Mouse (Mus musculus) limb, embryonic 15.5 days (tissue): ENCODE measurements around the gene Capn5. TPM values are rescaled to one million over a fixed set of nuclear protein-coding genes. Genes with fewer than 3 reads are reported as not detected.

Source experiments
- ATAC-seq: fragments of 200-750 bp; cut with Nextera tagmentation; 2 replicates; pipeline ENCODE4 v1.8.0; 2017; ENCODE audit warnings: low read depth, moderate TSS enrichment; ENCODE audit not compliant: insufficient number of reproducible peaks, low FRiP score, low TSS enrichment
- H3K27ac ChIP-seq: fragments of 300-500 bp; sonication (generic); 2 replicates; pipeline ENCODE4 v1.5.1; 2015; ENCODE audit warnings: moderate library complexity, mild to moderate bottlenecking, inconsistent platforms
- H3K27me3 ChIP-seq: fragments of 300-500 bp; sonication (generic); 2 replicates; pipeline ENCODE4 v1.6.1; 2015; ENCODE audit warnings: inconsistent platforms
- H3K36me3 ChIP-seq: fragments of 300-500 bp; sonication (generic); 2 replicates; pipeline ENCODE4 v1.6.1; 2015; ENCODE audit warnings: inconsistent platforms
- H3K4me1 ChIP-seq: fragments of 300-500 bp; sonication (generic); 2 replicates; pipeline ENCODE4 v1.6.1; 2015; ENCODE audit warnings: inconsistent platforms
- H3K4me2 ChIP-seq: fragments of 300-500 bp; sonication (generic); 2 replicates; pipeline ENCODE4 v1.6.1; 2015; ENCODE audit warnings: mild to moderate bottlenecking, inconsistent platforms
- H3K4me3 ChIP-seq: fragments of 300-500 bp; sonication (generic); 2 replicates; pipeline ENCODE4 v1.5.1; 2015; ENCODE audit warnings: mild to moderate bottlenecking, inconsistent platforms
- H3K9ac ChIP-seq: fragments of 300-500 bp; sonication (generic); 2 replicates; pipeline ENCODE4 v1.6.1; 2015; ENCODE audit warnings: inconsistent platforms
- H3K9me3 ChIP-seq: fragments of 300-500 bp; sonication (generic); 2 replicates; pipeline ENCODE4 v1.6.1; 2016; ENCODE audit warnings: inconsistent platforms
- WGBS: fragments of 180-500 bp; shearing (Covaris S2); methylation state at CpG from one replicate; pipeline ENCODE4 v1.1.7; 2015; 5-methylcytosine and 5-hydroxymethylcytosine counted together
- polyA plus RNA-seq: library from polyadenylated mRNA; unstranded; fragments of >200 nt; fragmentation: Nextera tagmentation; extraction: Ambion mirVana; gene quantifications from 2 replicates; pipeline ENCODE4 v1.2.1, GENCODE M21; 2015

Capn5 gene
- polyA plus RNA-seq, 1 experiment from 2014 or later = 10.1 TPM

DNA sequence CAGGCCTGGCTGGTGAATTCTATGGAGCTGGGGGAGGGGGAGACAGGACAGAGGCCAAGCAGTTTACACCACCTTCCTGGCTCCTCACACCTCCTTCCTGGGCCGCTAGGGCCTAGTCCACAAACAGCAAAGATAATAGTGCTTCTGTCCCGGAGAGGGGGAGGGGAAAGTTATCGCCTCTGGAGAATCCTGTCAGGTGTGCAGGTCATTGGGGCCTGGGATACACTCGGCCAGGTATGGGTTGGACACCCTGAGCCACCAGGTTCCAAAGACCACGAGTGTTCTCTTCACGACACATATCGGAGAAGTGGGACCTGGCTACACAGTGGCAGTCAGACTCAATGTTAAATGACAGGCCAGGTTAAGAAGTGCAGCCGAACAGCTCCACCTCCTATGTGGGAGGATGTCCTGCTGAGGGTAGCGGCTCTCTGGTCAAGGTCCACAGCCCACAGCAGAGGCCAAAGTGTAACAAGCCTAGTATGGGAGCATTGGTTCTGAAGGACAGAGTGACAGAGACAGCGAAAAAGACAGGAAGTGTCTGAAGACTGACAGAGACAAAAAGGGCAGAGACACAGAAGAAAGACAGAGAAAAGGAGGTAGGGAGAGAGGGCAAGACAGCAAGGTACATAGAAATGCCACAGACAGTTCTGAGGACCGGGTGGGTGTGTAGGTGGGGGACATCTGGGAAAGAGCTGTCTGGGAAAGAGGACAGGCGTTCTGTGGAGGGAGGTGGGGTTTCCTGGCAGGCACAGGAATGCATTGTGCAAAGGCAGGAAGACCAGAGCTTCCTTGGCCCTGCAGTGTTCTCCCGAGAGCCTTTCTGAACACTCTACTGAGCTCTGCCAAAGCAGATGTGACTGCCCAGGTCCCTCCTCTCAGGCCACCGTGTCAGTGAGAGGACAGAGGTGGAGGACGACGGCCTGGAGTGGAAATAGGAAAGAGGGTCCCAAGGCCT, 73.3 kb downstream of the Capn5 start:
- Histone ChIP-seq H3K9me3 (no peaks in the 10 kb centered on the region), H3K27me3 (no peaks in the 10 kb centered on the region), H3K36me3 (no peaks in the 10 kb centered on the region), H3K4me1 (peaks cover 16% of the 10 kb centered on the region), H3K9ac (0 out of 2 replicates have a peak overlapping the region, but pooled peaks have one; percentile 0), H3K4me3 (no peak overlapping the region), H3K4me2 (no peak overlapping the region), H3K27ac (0 out of 2 replicates have a peak overlapping the region, but pooled peaks have one; percentile 33)
- ATAC-seq = no peak
- 71% methylated on average over 16 of the region's 16 CpGs for WGBS

DNA sequence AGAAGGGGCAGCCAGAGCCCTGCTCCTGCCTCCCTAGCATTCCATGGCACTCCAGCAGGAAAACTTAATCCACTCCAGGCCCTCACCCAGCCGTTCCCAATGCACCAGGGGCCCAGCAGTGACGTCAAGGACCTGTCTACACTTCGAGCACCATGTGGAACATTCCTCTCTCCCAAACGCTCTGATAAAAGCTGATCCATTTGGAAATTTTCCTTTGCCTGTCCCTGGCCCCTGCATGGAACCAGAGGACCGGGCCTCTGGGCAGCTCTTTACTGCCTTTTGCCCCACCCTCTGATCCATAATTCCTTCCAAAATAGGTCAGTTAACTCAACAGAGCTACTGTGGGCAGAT, 74.2 kb downstream of the Capn5 start:
- no peak overlapping the region for H3K9ac ChIP-seq
- WGBS = 55% methylated on average over 5 of the region's 5 CpGs
- H3K4me1 ChIP-seq = peaks cover 16% of the 10 kb centered on the region
- no peak overlapping the region for H3K4me2 ChIP-seq
- ATAC-seq = no peak
- no peaks in the 10 kb centered on the region for H3K9me3 ChIP-seq
- H3K36me3 ChIP-seq = no peaks in the 10 kb centered on the region
- no peaks in the 10 kb centered on the region for H3K27me3 ChIP-seq
- H3K27ac ChIP-seq = peak overlapping the region; percentile 33
- no peak overlapping the region for H3K4me3 ChIP-seq

- Histone ChIP-seq H3K36me3 (no peaks in the 10 kb centered on the region), H3K4me2 (peak overlapping the region; percentile 39), H3K27ac (peak overlapping the region; percentile 33), H3K4me1 (peaks cover 16% of the 10 kb centered on the region), H3K9me3 (no peaks in the 10 kb centered on the region), H3K9ac (no peak overlapping the region), H3K4me3 (peak overlapping the region; percentile 25), H3K27me3 (no peaks in the 10 kb centered on the region)
- no peak for ATAC-seq
- 18% methylated on average over 16 of the region's 26 CpGs for WGBS
These were observed 74.8 kb downstream of the Capn5 start for GRCm38 (mm10) chr7:98103002-98103941.

DNA sequence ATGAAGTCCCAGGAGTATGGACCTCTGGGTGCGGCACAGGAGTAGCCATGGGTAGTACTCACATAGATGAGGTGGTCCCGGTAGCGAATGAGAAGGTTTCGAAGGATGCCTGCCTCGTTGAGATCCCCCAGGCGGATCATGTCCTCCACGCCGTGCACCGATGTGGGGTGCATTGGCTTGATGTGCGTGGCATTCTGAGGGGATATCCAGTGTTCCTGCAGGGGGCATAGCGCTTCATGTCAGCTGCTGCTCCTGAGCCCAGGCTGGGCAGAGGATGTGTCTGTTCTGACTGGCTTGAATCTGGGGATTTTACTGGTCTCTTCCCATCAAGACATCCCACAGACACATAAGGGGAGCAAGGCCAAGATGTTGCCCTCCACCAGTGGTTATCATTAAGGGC, 75.6 kb downstream of the Capn5 start:
- no peak for ATAC-seq
- Histone ChIP-seq H3K4me3 (no peak overlapping the region), H3K27me3 (no peaks in the 10 kb centered on the region), H3K4me1 (peaks cover 16% of the 10 kb centered on the region), H3K9me3 (no peaks in the 10 kb centered on the region), H3K9ac (no peak overlapping the region), H3K36me3 (0 out of 2 replicates have a peak, but pooled peaks cover under 1% of the 10 kb centered on the region), H3K27ac (no peak overlapping the region; the same call in 1 of the 2 replicates), H3K4me2 (peak overlapping the region; percentile 39; the same call in 1 of the 2 replicates)
- WGBS = 94% methylated on average over 11 of the region's 11 CpGs

DNA sequence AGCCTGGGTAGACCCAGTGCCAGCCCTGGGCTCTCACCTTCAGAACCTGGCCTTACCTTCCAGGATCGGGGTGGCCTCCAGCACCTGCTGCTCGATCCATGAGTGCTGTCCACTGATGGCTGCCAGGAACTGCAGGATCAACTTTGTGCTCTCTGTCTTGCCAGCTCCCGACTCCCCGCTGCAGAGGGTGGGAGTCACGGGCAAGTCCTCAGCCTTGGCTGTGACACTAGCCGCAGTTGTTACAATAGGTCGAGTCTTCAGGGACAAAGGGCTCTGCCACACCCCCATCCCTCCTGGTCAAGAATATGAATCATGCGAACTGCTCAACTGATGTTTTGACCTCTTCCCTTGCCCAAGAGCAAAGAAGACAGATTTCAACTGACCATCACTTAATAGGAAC, 80.5 kb downstream of the Capn5 start:
- Histone ChIP-seq H3K36me3 (peaks cover 12% of the 10 kb centered on the region), H3K4me1 (peaks cover under 1% of the 10 kb centered on the region; the same call in 1 of the 2 replicates), H3K4me2 (no peak overlapping the region), H3K27ac (no peak overlapping the region), H3K9me3 (no peaks in the 10 kb centered on the region), H3K9ac (no peak overlapping the region), H3K4me3 (no peak overlapping the region), H3K27me3 (no peaks in the 10 kb centered on the region)
- ATAC-seq = no peak
- WGBS = 93% methylated on average over 8 of the region's 8 CpGs

- H3K4me3 ChIP-seq = no peak overlapping the region
- no peaks in the 10 kb centered on the region for H3K4me1 ChIP-seq
- H3K4me2 ChIP-seq = no peak overlapping the region
- WGBS = 94% methylated on average over 4 of the region's 4 CpGs
- ATAC-seq = no peak
- peaks cover 12% of the 10 kb centered on the region for H3K36me3 ChIP-seq
- H3K27me3 ChIP-seq = no peaks in the 10 kb centered on the region
- no peak overlapping the region for H3K27ac ChIP-seq
- H3K9me3 ChIP-seq = no peaks in the 10 kb centered on the region
- H3K9ac ChIP-seq = no peak overlapping the region
These were observed 82.2 kb downstream of the Capn5 start for GRCm38 (mm10) chr7:98095852-98096251.

- no peak for ATAC-seq
- H3K9me3 ChIP-seq = no peaks in the 10 kb centered on the region
- H3K4me2 ChIP-seq = no peak overlapping the region
- H3K36me3 ChIP-seq = no peaks in the 10 kb centered on the region
- no peak overlapping the region for H3K4me3 ChIP-seq
- no peaks in the 10 kb centered on the region for H3K27me3 ChIP-seq
- no peak overlapping the region for H3K27ac ChIP-seq
- peaks cover 24% of the 10 kb centered on the region for H3K4me1 ChIP-seq
- no peak overlapping the region for H3K9ac ChIP-seq
- 30% methylated on average over 2 of the region's 2 CpGs for WGBS
These were observed 91.7 kb downstream of the Capn5 start for GRCm38 (mm10) chr7:98086346-98086745.

DNA sequence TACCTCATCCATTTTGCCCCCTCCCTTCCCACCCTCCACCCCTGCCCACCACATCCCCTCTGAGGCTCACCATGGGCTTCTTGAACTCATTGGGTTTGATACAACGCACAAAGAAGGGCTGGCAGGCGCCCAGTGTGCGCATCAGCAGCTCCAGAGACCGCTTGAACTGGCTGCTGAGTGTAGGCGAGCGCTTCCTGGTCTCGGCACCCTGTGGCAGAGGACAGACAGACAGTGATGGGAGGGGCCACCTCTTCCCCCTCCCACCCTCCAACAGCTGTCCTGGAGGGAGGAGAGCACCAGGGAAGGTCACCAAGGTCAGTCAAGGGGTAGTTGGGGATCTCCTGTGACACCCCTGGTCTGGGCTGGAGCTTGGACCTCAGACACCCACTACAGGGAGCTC, 92.8 kb downstream of the Capn5 start:
- ATAC-seq = no peak
- WGBS = 79% methylated on average over 7 of the region's 7 CpGs
- Histone ChIP-seq H3K36me3 (no peaks in the 10 kb centered on the region), H3K4me3 (no peak overlapping the region), H3K4me1 (peaks cover 24% of the 10 kb centered on the region), H3K4me2 (no peak overlapping the region), H3K9me3 (no peaks in the 10 kb centered on the region), H3K27me3 (no peaks in the 10 kb centered on the region), H3K9ac (no peak overlapping the region), H3K27ac (no peak overlapping the region)

DNA sequence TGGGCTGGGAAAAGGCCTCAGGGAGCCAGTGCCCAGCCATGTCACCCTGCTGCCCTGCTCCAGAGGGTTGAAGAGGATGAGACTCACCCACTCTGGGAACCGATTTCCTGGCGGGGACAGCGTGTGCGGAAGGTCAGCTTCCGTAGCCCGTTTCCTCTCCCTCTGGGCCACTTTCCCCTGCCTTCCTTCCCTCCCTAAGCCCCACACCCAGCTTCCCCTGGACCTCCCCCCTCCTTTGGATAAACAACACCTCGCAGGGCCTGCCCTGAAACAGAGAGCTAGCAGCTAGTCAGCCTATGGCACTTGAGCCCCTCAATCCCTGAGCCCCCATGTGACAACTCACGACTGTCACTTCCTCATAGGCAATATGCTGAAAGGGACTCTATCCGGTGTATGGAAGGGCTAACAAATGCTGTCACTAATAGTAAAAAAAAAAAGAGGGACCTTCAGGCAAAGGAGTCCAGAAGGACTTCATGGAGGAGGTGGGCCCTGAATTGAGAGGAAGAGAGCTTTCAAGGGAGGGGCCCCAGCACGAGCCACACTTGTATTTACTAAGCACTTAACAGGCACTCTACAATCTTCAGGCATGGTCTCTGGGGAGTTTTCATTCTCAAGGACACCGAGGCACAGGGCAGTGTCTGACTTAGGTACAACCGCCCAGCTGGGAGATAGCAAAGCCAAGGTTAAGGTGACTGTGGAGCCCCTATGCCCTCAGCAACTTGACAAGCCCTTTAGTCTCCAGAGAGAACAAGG, 93.4 kb downstream of the Capn5 start:
- 48% methylated on average over 12 of the region's 12 CpGs for WGBS
- Histone ChIP-seq H3K27ac (no peak overlapping the region), H3K9ac (no peak overlapping the region), H3K4me1 (peaks cover 24% of the 10 kb centered on the region), H3K36me3 (no peaks in the 10 kb centered on the region), H3K4me3 (no peak overlapping the region), H3K9me3 (no peaks in the 10 kb centered on the region), H3K4me2 (no peak overlapping the region), H3K27me3 (no peaks in the 10 kb centered on the region)
- ATAC-seq = no peak

- Histone ChIP-seq H3K36me3 (0 out of 2 replicates have a peak, but pooled peaks cover 7% of the 10 kb centered on the region), H3K27me3 (no peaks in the 10 kb centered on the region), H3K4me3 (no peak overlapping the region), H3K27ac (no peak overlapping the region), H3K4me1 (peaks cover 24% of the 10 kb centered on the region), H3K9ac (no peak overlapping the region), H3K9me3 (no peaks in the 10 kb centered on the region), H3K4me2 (no peak overlapping the region)
- 30% methylated on average over 5 of the region's 5 CpGs for WGBS
- no peak for ATAC-seq
These were observed 95.7 kb downstream of the Capn5 start for GRCm38 (mm10) chr7:98082376-98082775.

DNA sequence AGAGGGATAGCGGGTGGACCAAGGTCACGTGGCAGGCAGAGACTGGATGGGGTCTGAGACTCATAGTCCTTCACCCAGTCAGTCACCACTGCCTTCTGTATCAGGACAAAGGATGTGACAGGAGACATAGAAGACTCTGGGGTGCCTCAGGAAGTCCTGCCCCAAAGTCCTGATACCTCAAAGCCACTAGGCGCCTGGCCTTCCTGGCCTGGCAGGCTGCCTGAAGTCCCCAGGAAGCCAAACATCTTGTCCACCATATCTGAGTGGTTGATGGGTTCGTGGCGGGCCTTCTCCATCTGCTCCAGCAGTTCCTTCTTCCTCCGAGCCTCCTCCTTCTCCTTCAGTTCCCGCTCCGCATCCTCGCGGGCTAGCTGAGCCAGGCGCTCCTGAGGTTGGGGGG, 100.6 kb downstream of the Capn5 start:
- H3K4me3 ChIP-seq = no peak overlapping the region
- ATAC-seq = no peak
- H3K4me1 ChIP-seq = peaks cover 5% of the 10 kb centered on the region; the same call in 1 of the 2 replicates
- H3K9me3 ChIP-seq = no peaks in the 10 kb centered on the region
- no peak overlapping the region for H3K27ac ChIP-seq
- no peak overlapping the region for H3K4me2 ChIP-seq
- 86% methylated on average over 11 of the region's 11 CpGs for WGBS
- no peaks in the 10 kb centered on the region for H3K27me3 ChIP-seq
- H3K36me3 ChIP-seq = 0 out of 2 replicates have a peak, but pooled peaks cover 7% of the 10 kb centered on the region
- no peak overlapping the region for H3K9ac ChIP-seq
